15 mouse cellular contexts compared by ENCODE assay signal in the genomic region with DNA sequence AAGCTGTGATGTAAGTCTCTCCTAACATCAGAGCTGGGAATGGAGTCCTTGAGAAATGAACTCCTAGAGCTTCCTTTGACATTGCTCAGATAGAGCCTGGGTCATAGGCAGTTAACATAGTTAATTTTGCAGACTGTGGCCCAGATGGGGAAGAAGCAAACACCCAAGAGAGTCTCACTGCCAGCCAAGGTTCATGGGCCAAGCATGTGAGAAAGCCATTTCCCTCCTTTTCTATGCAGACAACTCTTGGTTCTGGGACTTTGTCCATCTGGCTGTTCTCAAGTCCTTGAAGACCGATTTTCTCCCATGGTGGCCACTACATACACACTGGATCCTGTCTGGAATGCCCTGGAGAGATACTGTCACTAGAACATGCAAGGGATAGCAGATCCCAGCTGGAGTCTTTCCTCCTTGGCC. TPM values are rescaled to one million over a fixed set of nuclear protein-coding genes. Genes with fewer than 3 reads are reported as not detected.
DNase-seq lines count a peak whose midpoint lies in the region; ATAC-seq lines count a peak whose summit lies in the region.
"Had no signal": no experiment of that assay in that cellular context is flagged by ENCODE, and none has a peak within 500 bp of the region (broad histone marks: within the 10 kb centered on the region; RNA-seq: fewer than 3 reads in every experiment).

No protein-coding gene starts in this region.

- no peak overlapping the region for H3K4me2 ChIP-seq in heart, embryonic 12.5 days
- no peak overlapping the region for H3K4me2 ChIP-seq in stomach, embryonic 15.5 days
- no peak overlapping the region for H3K4me2 ChIP-seq in midbrain, embryonic 14.5 days (ENCODE audit: low read length)
- H3K4me2 ChIP-seq: forebrain, embryonic 12.5 days; hindbrain, embryonic 13.5 days; neural tube, embryonic 13.5 days had no signal

- no peak overlapping the region for H3K4me3 ChIP-seq in heart, embryonic 12.5 days
- no peak overlapping the region for H3K4me3 ChIP-seq in stomach, embryonic 15.5 days (replicated peaks)
- H3K4me3 ChIP-seq in midbrain, embryonic 14.5 days (replicated peaks; ENCODE audit: low read depth, low read length) = no peak overlapping the region
- H3K4me3 ChIP-seq: forebrain, embryonic 12.5 days; hindbrain, embryonic 13.5 days; limb, embryonic 10.5 days; megakaryocyte, embryonic 14.5 days; neural tube, embryonic 13.5 days had no signal

- intact Hi-C loops in heart, postnatal 36 days (cut with DNase I) = no loop called here

- H3K9ac ChIP-seq in heart, embryonic 12.5 days = no peak overlapping the region
- no peak overlapping the region for H3K9ac ChIP-seq in stomach, embryonic 15.5 days
- no peak overlapping the region for H3K9ac ChIP-seq in midbrain, embryonic 14.5 days (replicated peaks; ENCODE audit: low read length)
- H3K9ac ChIP-seq: forebrain, embryonic 12.5 days; hindbrain, embryonic 13.5 days; neural tube, embryonic 13.5 days had no signal

- H3K9me3 ChIP-seq in heart, embryonic 12.5 days (replicated peaks) = no peaks in the 10 kb centered on the region
- H3K9me3 ChIP-seq in stomach, embryonic 15.5 days = no peaks in the 10 kb centered on the region
- H3K9me3 ChIP-seq in midbrain, embryonic 14.5 days (ENCODE audit: control insufficient read depth, low read length) = no peaks in the 10 kb centered on the region
- H3K9me3 ChIP-seq: forebrain, embryonic 12.5 days; hindbrain, embryonic 13.5 days; limb, embryonic 10.5 days; megakaryocyte, embryonic 14.5 days; neural tube, embryonic 13.5 days had no signal

- WGBS in heart, embryonic 12.5 days = 44% methylated on average over 1 of the region's 1 CpGs
- WGBS in stomach, embryonic 15.5 days = 69% methylated on average over 1 of the region's 1 CpGs
- WGBS in midbrain, embryonic 14.5 days = 90% methylated on average over 1 of the region's 1 CpGs

- no peak for ATAC-seq in heart, embryonic 12.5 days (ENCODE audit: insufficient number of reproducible peaks, low FRiP score)
- ATAC-seq in stomach, embryonic 15.5 days (ENCODE audit: insufficient read depth, low FRiP score, low read depth) = peak; percentile 77; the same call in 1 of the 2 replicates
- ATAC-seq in midbrain, embryonic 14.5 days (ENCODE audit: low FRiP score, low TSS enrichment) = no peak
- ATAC-seq: Patski had no signal

- no peaks in the 10 kb centered on the region for H3K4me1 ChIP-seq in heart, embryonic 12.5 days (replicated peaks)
- H3K4me1 ChIP-seq in stomach, embryonic 15.5 days = no peaks in the 10 kb centered on the region
- no peaks in the 10 kb centered on the region for H3K4me1 ChIP-seq in midbrain, embryonic 14.5 days (ENCODE audit: control insufficient read depth, insufficient read depth, low read length)
- H3K4me1 ChIP-seq: forebrain, embryonic 12.5 days; hindbrain, embryonic 13.5 days; limb, embryonic 10.5 days; megakaryocyte, embryonic 14.5 days; neural tube, embryonic 13.5 days had no signal

- peak; percentile 98 for DNase-seq in heart, adult 11 months
- peak; percentile 23 to 28 for DNase-seq in heart, postnatal 36 days
- DNase-seq in kidney, postnatal 4 days = peak; percentile 69 to 77
- no peak for DNase-seq in thymus, postnatal 10 days (ENCODE audit: low spot score in 2 of 2)
- no peak for DNase-seq in midbrain, embryonic 14.5 days
- no peak for DNase-seq in cerebellum, postnatal 14 days
- DNase-seq: B cell, adult 2 months had no signal

- no peaks in the 10 kb centered on the region for H3K36me3 ChIP-seq in heart, embryonic 12.5 days
- no peaks in the 10 kb centered on the region for H3K36me3 ChIP-seq in stomach, embryonic 15.5 days
- H3K36me3 ChIP-seq in midbrain, embryonic 14.5 days (ENCODE audit: control insufficient read depth, insufficient read depth, low read length) = no peaks in the 10 kb centered on the region
- H3K36me3 ChIP-seq: forebrain, embryonic 12.5 days; hindbrain, embryonic 13.5 days; limb, embryonic 10.5 days; neural tube, embryonic 13.5 days had no signal

- H3K27me3 ChIP-seq in heart, embryonic 12.5 days (replicated peaks) = no peaks in the 10 kb centered on the region
- no peaks in the 10 kb centered on the region for H3K27me3 ChIP-seq in stomach, embryonic 15.5 days (replicated peaks)
- H3K27me3 ChIP-seq in midbrain, embryonic 14.5 days (ENCODE audit: control insufficient read depth, insufficient read depth, low read length) = no peaks in the 10 kb centered on the region
- H3K27me3 ChIP-seq: forebrain, embryonic 12.5 days; hindbrain, embryonic 13.5 days; megakaryocyte, embryonic 14.5 days; neural tube, embryonic 13.5 days had no signal

- H3K27ac ChIP-seq in heart, embryonic 12.5 days (ENCODE audit: poor library complexity, severe bottlenecking) = no peak overlapping the region
- no peak overlapping the region for H3K27ac ChIP-seq in stomach, embryonic 15.5 days
- no peak overlapping the region for H3K27ac ChIP-seq in midbrain, embryonic 14.5 days (replicated peaks; ENCODE audit: low read depth, low read length)
- H3K27ac ChIP-seq: forebrain, embryonic 12.5 days; hindbrain, embryonic 13.5 days; limb, embryonic 10.5 days; neural tube, embryonic 13.5 days had no signal

RNA-seq across cellular contexts. Expression of a gene that starts 45.6 kb away (rescaled TPM):
- polyA plus RNA-seq in heart, embryonic 12.5 days (2016; fragmentation: Nextera tagmentation; extraction: Ambion mirVana) = 9.1 and 10.2 TPM in 2 replicates
- 1 to 10 TPM; 8.5 to 9.2 TPM for total RNA-seq in heart, postnatal 36 days (2021)
- polyA plus RNA-seq in stomach, embryonic 15.5 days (2015; fragmentation: Nextera tagmentation; extraction: Ambion mirVana) = 19.0 and 19.8 TPM in 2 replicates
- polyA plus RNA-seq in midbrain, embryonic 14.5 days (2014; fragmentation: Nextera tagmentation; extraction: Ambion mirVana) = 1.7 and 8.4 TPM in 2 replicates

Comparison
In these comparisons a context has a peak if more than half of its experiments do, and no peak if none do; other contexts are left out.
1. DNase-seq: peak in heart, adult 11 months (single experiment), heart, postnatal 36 days (2 of 2) and kidney, postnatal 4 days (2 of 2); none in thymus, postnatal 10 days (0 of 2), midbrain, embryonic 14.5 days (single experiment) and cerebellum, postnatal 14 days (0 of 2).